Mouse (Mus musculus) ES-E14 (cell line): ENCODE data around the gene Lss. TPM values are rescaled to one million over a fixed set of nuclear protein-coding genes. Genes with fewer than 3 reads are reported as not detected.

Source experiments
- DNase-seq: peaks from one replicate; pipeline ENCODE4 v3.0.0-alpha.2; 2013; ENCODE audit warnings: low read depth, low spot score
- H3K27ac ChIP-seq: 2 replicates; pipeline ENCODE4 v1.5.1; 2012; ENCODE audit warnings: low read depth, mild to moderate bottlenecking, low read length, moderate library complexity, mixed read lengths; ENCODE audit not compliant: poor library complexity, insufficient read depth, severe bottlenecking
- H3K36me3 ChIP-seq: 2 replicates; pipeline ENCODE4 v1.6.1; 2012; ENCODE audit warnings: mild to moderate bottlenecking, low read length, moderate library complexity, mixed read lengths; ENCODE audit not compliant: control insufficient read depth, poor library complexity, insufficient read depth, severe bottlenecking
- H3K4me1 ChIP-seq, 2 experiments: fragments of 150-350 bp in 1 of 2; sonication (generic) in 1 of 2; 2 replicates each; pipeline ENCODE4 v1.6.1; 2012; ENCODE audit warnings: low read length in 2 of 2, mild to moderate bottlenecking in 1 of 2, mixed read lengths in 1 of 2; ENCODE audit not compliant: control insufficient read depth in 2 of 2, insufficient read depth in 2 of 2, poor library complexity in 1 of 2
- H3K4me3 ChIP-seq, 2 experiments: fragments of 150-350 bp in 1 of 2; sonication (generic) in 1 of 2; 2 replicates each; pipeline ENCODE4 v1.5.1; 2012; ENCODE audit warnings: low read length in 2 of 2, low read depth in 1 of 2, mild to moderate bottlenecking in 1 of 2, mixed read lengths in 1 of 2; ENCODE audit not compliant: insufficient read depth in 1 of 2, poor library complexity in 1 of 2, severe bottlenecking in 1 of 2
- H3K9ac ChIP-seq: 2 replicates; pipeline ENCODE4 v1.6.1; 2012; ENCODE audit warnings: low read depth, mild to moderate bottlenecking, low read length, mixed read lengths; ENCODE audit not compliant: poor library complexity, insufficient read depth, severe bottlenecking
- H3K9me3 ChIP-seq: fragments of 150-350 bp; sonication (generic); 2 replicates; pipeline ENCODE4 v1.6.1; 2012; ENCODE audit warnings: low read depth, mild to moderate bottlenecking, low read length; ENCODE audit not compliant: control insufficient read depth, insufficient read depth
- CHD2 ChIP-seq: IDR thresholded peaks from 2 replicates; pipeline ENCODE4 v1.6.1; 2014; ENCODE audit warnings: mild to moderate bottlenecking, low read depth, low read length, inconsistent platforms
- HCFC1 ChIP-seq: IDR thresholded peaks from 2 replicates; pipeline ENCODE4 v1.6.1; 2012; ENCODE audit warnings: low read length, inconsistent platforms, borderline replicate concordance; ENCODE audit not compliant: insufficient read depth
- MAFK ChIP-seq: IDR thresholded peaks from 2 replicates; pipeline ENCODE4 v1.6.1; 2014; ENCODE audit warnings: mild to moderate bottlenecking, low read depth, low read length, inconsistent platforms; ENCODE audit not compliant: insufficient read depth
- ZC3H11A ChIP-seq: IDR thresholded peaks from 2 replicates; pipeline ENCODE4 v1.6.1; 2012; ENCODE audit warnings: low read depth, mild to moderate bottlenecking, inconsistent platforms, low read length, borderline replicate concordance
- ZNF384 ChIP-seq: IDR thresholded peaks from 2 replicates; pipeline ENCODE4 v1.6.1; 2012; ENCODE audit warnings: low read depth, low read length, inconsistent platforms
- in situ Hi-C, 2 experiments: fragments of 600-800 bp; cut with MboI; formaldehyde crosslinking; loops; one replicate each; pipeline ENCODE4 v1.15.1; 2025; ENCODE audit warnings: low sequenced_read_pairs in 2 of 2, inconsistent platforms in 1 of 2; ENCODE audit not compliant: unreplicated experiment in 2 of 2
- total RNA-seq: library from RNA; depleted of rRNA; stranded (reverse); fragments of 300-350 nt; gene quantifications from 2 replicates; pipeline ENCODE4 v1.2.3, GENCODE M21; 2012

Gene Lss
- total RNA-seq, 1 experiment, result 35.6 TPM

DNA sequence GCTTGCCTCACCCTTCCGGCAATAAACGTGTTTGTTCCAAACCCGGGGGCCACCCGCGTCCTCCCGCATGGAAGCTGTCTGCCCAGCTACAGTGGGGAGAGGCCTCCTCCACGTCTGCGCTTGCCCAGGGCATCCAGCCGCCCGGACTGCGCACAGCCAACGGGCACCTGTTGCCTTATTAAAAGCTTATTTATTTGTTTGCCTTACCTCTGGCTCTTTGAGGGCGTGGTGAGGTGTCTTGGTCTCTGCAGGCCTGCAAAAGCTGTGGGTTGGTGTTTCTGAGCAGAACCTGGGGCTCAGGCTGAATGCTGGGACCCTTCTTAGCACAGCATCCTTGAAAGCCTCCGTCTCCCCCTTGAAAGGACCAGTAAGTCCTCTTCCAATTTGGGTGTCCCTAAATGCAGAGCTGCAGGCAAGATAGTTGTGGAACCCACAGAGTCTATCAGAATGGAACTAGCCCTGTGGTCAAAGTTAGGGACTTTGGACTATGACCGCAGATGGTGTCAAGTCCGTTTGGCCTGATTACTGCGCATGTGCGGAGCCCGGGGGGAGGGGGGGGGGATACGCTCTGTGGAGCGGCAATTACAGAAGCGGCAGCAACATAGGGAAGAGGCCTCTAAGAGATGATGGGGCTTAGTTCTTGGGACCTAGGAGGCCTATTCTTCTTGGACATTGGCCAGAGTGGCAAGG is 38.8 kb downstream of the Lss start:
- Histone ChIP-seq H3K36me3 (no peaks in the 10 kb centered on the region), H3K9ac (peak overlapping the region; percentile 20; the same call in 1 of the 2 replicates), H3K4me3 (peak overlapping the region; percentile 10 to 63), H3K9me3 (no peaks in the 10 kb centered on the region), H3K4me1 (peaks cover 0 to 7% of the 10 kb centered on the region in 2 experiments; a peak in 1 of 4 replicates), H3K27ac (no peak overlapping the region)
- in situ Hi-C loops, result no loop called here
- DNase-seq, result no peak
- TF ChIP-seq HCFC1 (no peak), ZC3H11A (no peak), ZNF384 (no peak), MAFK (no peak), CHD2 (no peak)

DNA sequence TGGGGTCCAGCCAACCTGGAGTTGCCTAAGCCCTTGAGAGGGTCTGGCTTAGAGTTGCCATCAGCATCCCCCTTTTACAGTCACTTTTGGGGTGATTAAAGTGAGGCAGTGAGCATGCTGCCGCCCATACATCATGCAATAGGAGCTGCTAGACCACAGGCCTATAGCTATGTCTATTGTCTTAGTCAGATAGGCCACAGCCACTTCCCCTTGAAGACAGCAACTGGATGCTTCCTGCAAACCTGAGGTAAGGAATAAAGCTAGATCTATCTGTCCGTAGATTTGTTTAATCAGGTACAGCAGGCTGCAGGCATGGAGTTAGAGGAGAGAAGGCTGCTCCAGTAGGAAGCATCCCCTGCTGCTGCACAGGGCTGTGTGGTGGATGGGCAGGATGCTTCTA is 39.7 kb downstream of the Lss start:
- Histone ChIP-seq H3K9ac (no peak overlapping the region), H3K4me1 (peaks cover 0 to 7% of the 10 kb centered on the region in 2 experiments; a peak in 1 of 4 replicates), H3K9me3 (no peaks in the 10 kb centered on the region), H3K27ac (no peak overlapping the region), H3K4me3 (no peak overlapping the region), H3K36me3 (no peaks in the 10 kb centered on the region)
- DNase-seq, result no peak
- in situ Hi-C loops, result no loop called here
- TF ChIP-seq MAFK (no peak), CHD2 (no peak), HCFC1 (no peak), ZNF384 (no peak), ZC3H11A (no peak)

DNA sequence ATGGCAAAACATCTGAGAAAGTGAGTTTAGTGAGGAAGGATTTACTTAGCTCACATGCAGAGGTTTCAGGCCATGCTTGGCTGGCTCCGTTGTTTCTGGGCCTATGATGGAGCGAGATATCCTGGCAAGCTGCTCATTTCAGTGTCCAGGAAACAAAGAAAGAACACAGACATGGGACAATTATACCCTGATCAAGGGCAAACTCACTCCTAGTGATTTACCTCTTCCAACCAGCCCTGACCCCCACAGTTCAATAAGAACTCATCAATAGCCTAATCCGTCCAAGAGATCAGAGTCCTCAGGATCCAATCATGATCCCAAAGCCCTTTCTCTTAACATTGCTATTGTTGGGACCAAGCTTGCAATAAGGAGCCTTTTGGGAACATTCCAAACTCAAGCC is 40.8 kb downstream of the Lss start:
- no peak for DNase-seq
- TF ChIP-seq CHD2, result no peak
- TF ChIP-seq MAFK, result no peak
- TF ChIP-seq ZNF384, result no peak
- TF ChIP-seq HCFC1, result no peak
- TF ChIP-seq ZC3H11A, result no peak
- in situ Hi-C loops, result no loop called here
- peaks cover 0 to 9% of the 10 kb centered on the region in 2 experiments; a peak in 2 of 4 replicates for H3K4me1 ChIP-seq
- no peak overlapping the region for H3K4me3 ChIP-seq
- H3K9me3 ChIP-seq, result no peaks in the 10 kb centered on the region
- no peak overlapping the region for H3K27ac ChIP-seq
- H3K9ac ChIP-seq, result no peak overlapping the region
- H3K36me3 ChIP-seq, result no peaks in the 10 kb centered on the region

DNA sequence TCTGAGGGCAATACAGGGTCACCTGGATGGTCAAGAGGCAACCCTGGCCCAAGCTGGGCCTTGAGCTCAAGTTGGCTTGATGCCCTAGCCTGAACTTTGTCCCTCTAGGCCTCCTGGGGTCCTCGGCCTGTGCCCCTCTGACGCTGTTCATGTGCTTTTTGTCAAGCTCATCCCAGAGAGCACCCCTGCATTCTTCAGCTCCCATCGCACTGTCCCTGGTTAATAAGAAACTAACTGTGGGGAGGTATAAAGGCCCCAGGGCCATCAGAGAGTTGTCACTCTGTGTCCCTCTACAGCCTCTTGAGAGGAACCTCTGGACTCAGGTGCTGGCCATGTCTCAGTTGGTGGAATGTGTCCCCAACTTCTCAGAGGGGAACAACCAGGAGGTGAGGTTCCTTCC is 44.0 kb downstream of the Lss start, which contains the start of gene Ftcd:
Gene Ftcd, plus strand, starts transcription at position 275 of the 400 bp plus-strand sequence.
- no peaks in the 10 kb centered on the region for H3K36me3 ChIP-seq
- no peak for TF ChIP-seq CHD2
- no peak for TF ChIP-seq HCFC1
- no peak for TF ChIP-seq MAFK
- TF ChIP-seq ZNF384, result no peak
- no peak for TF ChIP-seq ZC3H11A

More for the DNA sequence above, 44.0 kb downstream of the Lss start, which contains the start of gene Ftcd:
- in situ Hi-C loops, result no loop called here
- DNase-seq, result no peak
- H3K27ac ChIP-seq, result no peak within 1 kb of the TSS
- H3K4me3 ChIP-seq, result no peak within 1 kb of the TSS
- no peaks in the 10 kb centered on the region for H3K9me3 ChIP-seq
- peaks cover 0 to 5% of the 10 kb centered on the region in 2 experiments; a peak in 2 of 4 replicates for H3K4me1 ChIP-seq
- no peak within 1 kb of the TSS for H3K9ac ChIP-seq
